Mouse (Mus musculus): Measurements from ENCODE around the gene Pbxip1. TPM values are rescaled to one million over a fixed set of nuclear protein-coding genes. Genes with fewer than 3 reads are reported as not detected.
"Not testable (repeated sequence)": the region's sequence is repeated elsewhere in the genome, so short reads cannot be mapped to it uniquely, and the experiment has no call there.

Gene Pbxip1
- polyA plus RNA-seq, 1 experiment from 2014 or later: 8.3 TPM

- H3K9ac ChIP-seq (ENCODE audit: low read length): no peak overlapping the region
- no peaks in the 10 kb centered on the region for H3K27me3 ChIP-seq (replicated peaks; ENCODE audit: control insufficient read depth, insufficient read depth, low read length)
- DNase-seq (ENCODE audit: low spot score): no peak
- WGBS: 91% methylated on average over 5 of the region's 5 CpGs
- H3K36me3 ChIP-seq (ENCODE audit: control insufficient read depth, insufficient read depth, low read length): peaks cover 13% of the 10 kb centered on the region; the same call in 1 of the 2 replicates
- no peaks in the 10 kb centered on the region for H3K9me3 ChIP-seq (replicated peaks; ENCODE audit: control insufficient read depth, low read length)
- no peak overlapping the region for H3K27ac ChIP-seq (ENCODE audit: low read depth, low read length)
- no peak for ATAC-seq
- peaks cover 14% of the 10 kb centered on the region for H3K4me1 ChIP-seq (ENCODE audit: control insufficient read depth, insufficient read depth, low read length)
- no peak overlapping the region for H3K4me2 ChIP-seq (ENCODE audit: low read length)
- no peak overlapping the region for H3K4me3 ChIP-seq (ENCODE audit: low read depth, low read length)
Observed at GRCm38 (mm10) chr3:89424416-89425140, 11.9 kb upstream of the Pbxip1 start.

GRCm38 (mm10) chr3:89425141-89425525, 11.4 kb upstream of the Pbxip1 start:
- H3K36me3 ChIP-seq (ENCODE audit: control insufficient read depth, insufficient read depth, low read length): peaks cover 13% of the 10 kb centered on the region; the same call in 1 of the 2 replicates
- H3K4me1 ChIP-seq (ENCODE audit: control insufficient read depth, insufficient read depth, low read length): peaks cover 9% of the 10 kb centered on the region
- H3K27me3 ChIP-seq (replicated peaks; ENCODE audit: control insufficient read depth, insufficient read depth, low read length): no peaks in the 10 kb centered on the region
- WGBS: 90% methylated on average over 5 of the region's 5 CpGs
- no peak overlapping the region for H3K27ac ChIP-seq (ENCODE audit: low read depth, low read length)
- no peak for DNase-seq (ENCODE audit: low spot score)
- no peak overlapping the region for H3K4me2 ChIP-seq (ENCODE audit: low read length)
- no peak for ATAC-seq
- no peak overlapping the region for H3K9ac ChIP-seq (ENCODE audit: low read length)
- H3K4me3 ChIP-seq (ENCODE audit: low read depth, low read length): no peak overlapping the region
- no peaks in the 10 kb centered on the region for H3K9me3 ChIP-seq (replicated peaks; ENCODE audit: control insufficient read depth, low read length)

DNA sequence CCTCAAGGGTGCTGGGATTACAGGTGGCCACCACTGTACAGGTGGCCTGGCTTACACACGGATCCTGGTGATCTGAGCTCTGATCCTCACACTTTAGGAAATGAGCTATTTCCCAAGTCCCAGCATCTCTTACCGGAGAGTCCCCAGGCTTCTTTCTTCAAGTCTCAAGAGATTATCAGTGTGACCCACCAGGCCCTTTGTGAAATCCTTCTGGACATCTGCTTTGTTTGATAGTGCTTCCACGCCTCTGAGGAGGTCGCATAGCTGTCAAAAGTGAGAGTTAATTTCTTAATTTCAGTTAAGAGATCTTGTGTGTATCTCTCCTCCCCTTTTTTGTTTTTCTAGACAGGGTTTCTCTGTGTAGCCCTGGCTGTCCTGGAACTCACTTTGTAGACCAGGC, 10.6 kb upstream of the Pbxip1 start:
- H3K9me3 ChIP-seq (replicated peaks; ENCODE audit: control insufficient read depth, low read length): no peaks in the 10 kb centered on the region
- H3K27ac ChIP-seq (ENCODE audit: low read depth, low read length): no peak overlapping the region
- WGBS: 92% methylated on average over 4 of the region's 4 CpGs
- no peak overlapping the region for H3K9ac ChIP-seq (ENCODE audit: low read length)
- no peak overlapping the region for H3K4me3 ChIP-seq (ENCODE audit: low read depth, low read length)
- H3K4me2 ChIP-seq (ENCODE audit: low read length): no peak overlapping the region
- peaks cover 11% of the 10 kb centered on the region for H3K4me1 ChIP-seq (ENCODE audit: control insufficient read depth, insufficient read depth, low read length)
- DNase-seq (ENCODE audit: low spot score): no peak
- H3K36me3 ChIP-seq (ENCODE audit: control insufficient read depth, insufficient read depth, low read length): peaks cover 13% of the 10 kb centered on the region; the same call in 1 of the 2 replicates
- ATAC-seq: no peak
- H3K27me3 ChIP-seq (replicated peaks; ENCODE audit: control insufficient read depth, insufficient read depth, low read length): no peaks in the 10 kb centered on the region

DNA sequence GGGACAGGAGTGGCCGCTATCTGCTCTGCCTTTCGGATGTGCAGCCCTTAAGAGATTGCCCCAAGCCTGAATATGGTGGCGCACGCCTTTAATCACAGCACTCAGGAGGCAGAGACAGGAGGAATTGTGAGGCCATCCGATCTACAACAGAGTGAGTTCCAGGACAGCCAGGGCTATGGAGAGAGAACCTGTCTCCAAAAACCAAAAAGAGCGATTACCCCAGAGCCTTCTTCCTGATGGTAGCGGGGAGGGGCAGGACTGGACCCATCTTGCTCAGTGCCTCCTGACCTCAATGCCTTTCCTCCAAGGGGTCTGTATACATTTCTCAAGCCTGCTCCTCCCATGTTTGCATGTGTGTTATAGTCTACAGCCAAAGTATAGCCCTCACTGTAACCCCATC, 7.5 kb upstream of the Pbxip1 start:
- not testable (repeated sequence) for H3K27me3 ChIP-seq (replicated peaks; ENCODE audit: control insufficient read depth, insufficient read depth, low read length); H3K4me2 ChIP-seq (ENCODE audit: low read length); H3K9ac ChIP-seq (ENCODE audit: low read length); H3K4me3 ChIP-seq (ENCODE audit: low read depth, low read length); H3K27ac ChIP-seq (ENCODE audit: low read depth, low read length); DNase-seq (ENCODE audit: low spot score); H3K4me1 ChIP-seq (ENCODE audit: control insufficient read depth, insufficient read depth, low read length); ATAC-seq; H3K9me3 ChIP-seq (replicated peaks; ENCODE audit: control insufficient read depth, low read length)
- peaks cover 35% of the 10 kb centered on the region for H3K36me3 ChIP-seq (ENCODE audit: control insufficient read depth, insufficient read depth, low read length)
- WGBS: 93% methylated on average over 7 of the region's 7 CpGs

DNA sequence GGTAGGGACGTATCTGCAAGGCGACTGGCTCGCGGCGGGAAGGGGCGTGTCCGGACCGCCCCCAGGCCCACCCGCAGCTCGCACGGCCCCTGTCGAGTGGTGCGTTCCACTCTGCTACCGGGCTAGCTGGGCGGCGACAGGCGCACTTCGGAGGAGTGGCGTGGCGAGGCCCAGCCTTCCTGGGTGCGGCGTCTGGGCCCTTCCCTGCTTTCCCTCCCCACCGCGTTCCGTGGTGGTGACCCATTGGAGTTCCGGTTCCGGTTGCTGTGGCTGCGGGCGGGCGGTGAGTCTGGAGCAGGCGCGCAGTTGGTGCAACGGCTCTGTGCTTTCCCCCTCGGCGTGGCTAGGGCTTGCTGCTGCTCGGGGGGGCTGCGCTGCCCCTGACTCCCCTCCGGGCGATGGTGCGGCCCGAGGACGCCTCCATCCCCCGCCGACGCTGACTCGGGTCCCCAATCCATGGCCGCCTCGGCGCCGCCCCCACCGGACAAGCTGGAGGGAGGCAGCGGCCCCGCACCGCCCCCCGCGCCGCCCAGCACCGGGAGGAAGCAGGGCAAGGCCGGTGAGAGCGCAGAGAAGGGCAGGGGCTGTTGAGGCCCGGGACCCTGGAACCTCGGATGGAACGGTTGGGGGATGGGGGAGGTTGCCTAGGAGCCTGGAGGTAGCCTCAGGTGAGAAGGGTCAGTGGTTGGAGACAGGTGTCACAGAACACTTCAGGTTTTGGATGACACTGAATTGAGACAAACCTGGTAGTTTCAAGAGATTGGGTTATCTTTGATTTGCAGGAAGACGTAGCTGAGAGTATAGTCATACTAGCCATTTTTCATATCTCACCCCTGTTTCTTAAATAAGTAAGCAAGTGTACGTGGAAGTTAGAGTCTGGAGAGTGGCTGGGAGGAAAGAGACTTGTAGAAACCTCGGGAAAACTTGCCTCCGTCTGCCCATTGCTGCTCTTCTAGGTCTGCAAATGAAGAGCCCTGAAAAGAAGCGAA, 6.0 kb upstream of the Pbxip1 start, which contains the start of gene Pygo2:
TSS of gene Pygo2 (plus strand) at position 44 of the 989 bp plus-strand sequence.
- ATAC-seq: peak; percentile 99
- peaks cover 40% of the 10 kb centered on the region for H3K36me3 ChIP-seq (ENCODE audit: control insufficient read depth, insufficient read depth, low read length)
- peak within 1 kb of the TSS; percentile 84 for H3K4me2 ChIP-seq (ENCODE audit: low read length)
- peak; percentile 97 for DNase-seq (ENCODE audit: low spot score)
- peaks cover 10% of the 10 kb centered on the region for H3K4me1 ChIP-seq (ENCODE audit: control insufficient read depth, insufficient read depth, low read length)
- H3K9ac ChIP-seq (ENCODE audit: low read length): peak within 1 kb of the TSS; percentile 98
- H3K4me3 ChIP-seq (ENCODE audit: low read depth, low read length): peak within 1 kb of the TSS; percentile 95
- peak within 1 kb of the TSS; percentile 86 for H3K27ac ChIP-seq (ENCODE audit: low read depth, low read length)
- whole genome bisulfite sequencing: 2% methylated on average over 66 of the region's 68 CpGs
- no peaks in the 10 kb centered on the region for H3K9me3 ChIP-seq (replicated peaks; ENCODE audit: control insufficient read depth, low read length)
- no peaks in the 10 kb centered on the region for H3K27me3 ChIP-seq (replicated peaks; ENCODE audit: control insufficient read depth, insufficient read depth, low read length)

GRCm38 (mm10) chr3:89432606-89433005, 3.9 kb upstream of the Pbxip1 start:
- Histone ChIP-seq H3K4me2 (ENCODE audit: low read length) (no peak overlapping the region), H3K4me3 (ENCODE audit: low read depth, low read length) (no peak overlapping the region), H3K36me3 (ENCODE audit: control insufficient read depth, insufficient read depth, low read length) (peaks cover 34% of the 10 kb centered on the region), H3K9ac (ENCODE audit: low read length) (no peak overlapping the region), H3K4me1 (ENCODE audit: control insufficient read depth, insufficient read depth, low read length) (peaks cover 13% of the 10 kb centered on the region), H3K9me3 (replicated peaks; ENCODE audit: control insufficient read depth, low read length) (no peaks in the 10 kb centered on the region), H3K27me3 (replicated peaks; ENCODE audit: control insufficient read depth, insufficient read depth, low read length) (no peaks in the 10 kb centered on the region), H3K27ac (ENCODE audit: low read depth, low read length) (no peak overlapping the region)
- 93% methylated on average over 8 of the region's 8 CpGs for WGBS
- DNase-seq (ENCODE audit: low spot score): no peak
- no peak for ATAC-seq

DNA sequence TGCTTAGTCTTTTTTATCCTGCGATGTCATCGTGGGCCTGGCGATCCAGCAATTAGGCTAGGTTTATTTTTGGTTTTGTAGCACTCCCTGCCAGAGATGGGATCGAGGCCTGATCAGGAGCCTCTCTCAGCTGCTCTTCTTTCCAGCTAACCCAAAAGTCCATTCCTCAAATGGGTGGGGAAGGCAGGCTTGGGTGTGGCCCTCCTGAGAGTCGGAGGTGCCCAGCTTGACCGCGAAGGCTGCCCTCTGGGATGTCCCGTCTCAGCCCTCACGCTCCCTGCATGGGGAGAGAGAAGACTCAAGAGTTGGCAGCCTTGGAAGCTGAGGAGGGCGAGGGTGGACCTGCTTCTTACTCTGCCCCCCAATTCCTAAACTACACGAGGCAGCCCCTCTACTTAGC, 2.0 kb upstream of the Pbxip1 start:
- 73% methylated on average over 11 of the region's 11 CpGs for WGBS
- Histone ChIP-seq H3K9ac (ENCODE audit: low read length) (no peak overlapping the region), H3K4me2 (ENCODE audit: low read length) (no peak overlapping the region), H3K27me3 (replicated peaks; ENCODE audit: control insufficient read depth, insufficient read depth, low read length) (no peaks in the 10 kb centered on the region), H3K4me1 (ENCODE audit: control insufficient read depth, insufficient read depth, low read length) (peaks cover 13% of the 10 kb centered on the region), H3K36me3 (ENCODE audit: control insufficient read depth, insufficient read depth, low read length) (peaks cover 34% of the 10 kb centered on the region), H3K4me3 (ENCODE audit: low read depth, low read length) (no peak overlapping the region), H3K9me3 (replicated peaks; ENCODE audit: control insufficient read depth, low read length) (no peaks in the 10 kb centered on the region), H3K27ac (ENCODE audit: low read depth, low read length) (no peak overlapping the region)
- no peak for ATAC-seq
- DNase-seq (ENCODE audit: low spot score): no peak

- DNase-seq (ENCODE audit: low spot score) (peak; percentile 19), ATAC-seq (no peak)
- H3K9ac ChIP-seq (ENCODE audit: low read length): no peak overlapping the region
- H3K9me3 ChIP-seq (replicated peaks; ENCODE audit: control insufficient read depth, low read length): no peaks in the 10 kb centered on the region
- no peak overlapping the region for H3K4me3 ChIP-seq (ENCODE audit: low read depth, low read length)
- 40% methylated on average over 7 of the region's 7 CpGs for WGBS
- no peaks in the 10 kb centered on the region for H3K27me3 ChIP-seq (replicated peaks; ENCODE audit: control insufficient read depth, insufficient read depth, low read length)
- H3K4me1 ChIP-seq (ENCODE audit: control insufficient read depth, insufficient read depth, low read length): peaks cover 13% of the 10 kb centered on the region
- H3K27ac ChIP-seq (ENCODE audit: low read depth, low read length): no peak overlapping the region
- peaks cover 34% of the 10 kb centered on the region for H3K36me3 ChIP-seq (ENCODE audit: control insufficient read depth, insufficient read depth, low read length)
- no peak overlapping the region for H3K4me2 ChIP-seq (ENCODE audit: low read length)
Observed at GRCm38 (mm10) chr3:89435041-89435440, 1.5 kb upstream of the Pbxip1 start.
